Mouse (Mus musculus) bone marrow macrophage, adult 2 months (primary cell): ENCODE data around the gene Gstk1.

ENCODE experiments used
- CTCF ChIP-seq: IDR thresholded peaks from 2 replicates; pipeline ENCODE4 v1.5.1; 2012; ENCODE audit warnings: low read depth, mild to moderate bottlenecking, low read length, moderate library complexity
- POLR2A ChIP-seq: IDR thresholded peaks from 2 replicates; pipeline ENCODE4 v1.6.1; 2012; ENCODE audit warnings: mild to moderate bottlenecking, low read depth, low read length, borderline replicate concordance

- no peak for TF ChIP-seq POLR2A
- TF ChIP-seq CTCF, result no peak
Measured at GRCm38 (mm10) chr6:42287562-42287961, 41.8 kb downstream of the Gstk1 start.
